11 mouse cellular contexts compared by ENCODE assay signal in genomic region chr9:115870168-115870567, GRCm38 (mm10). TPM values are rescaled to one million over a fixed set of nuclear protein-coding genes. Genes with fewer than 3 reads are reported as not detected.
DNase-seq lines count a peak whose midpoint lies in the region; TF ChIP-seq lines count a peak whose summit lies in the region.
"Had no signal": no experiment of that assay in that cellular context is flagged by ENCODE, and none has a peak within 500 bp of the region (broad histone marks: within the 10 kb centered on the region; RNA-seq: fewer than 3 reads in every experiment).

No protein-coding gene starts in this region.

- no peak for DNase-seq in gastrocnemius, adult 2 months
- DNase-seq in gastrocnemius, postnatal 10 days: no peak
- peak in 1 of 2 experiments; percentile 15 for DNase-seq in left cerebral cortex, adult 2 months (ENCODE audit: extremely low spot score in 1 of 2, low spot score in 2 of 2)
- DNase-seq in left cerebral cortex, adult 11 months (ENCODE audit: low spot score): no peak
- DNase-seq in thymus, postnatal 4 days: peak; percentile 37
- DNase-seq in thymus, postnatal 36 days: no peak
- DNase-seq in embryo, embryonic 11 days: no peak
- no peak for DNase-seq in testis, postnatal 14 days (ENCODE audit: low spot score)
- DNase-seq: heart, postnatal 36 days; kidney, adult 2 months had no signal

- no peak overlapping the region for H3K27ac ChIP-seq in gastrocnemius, adult 2 months
- no peak overlapping the region for H3K27ac ChIP-seq in left cerebral cortex, adult 2 months

- no peak overlapping the region for H3K4me3 ChIP-seq in gastrocnemius, adult 2 months
- H3K4me3 ChIP-seq in left cerebral cortex, adult 2 months: no peak overlapping the region
- H3K4me3 ChIP-seq: erythroblast, embryonic 14.5 days had no signal

- peak; percentile 26; the same call in 1 of the 2 replicates for TF ChIP-seq CTCF in gastrocnemius, adult 2 months (IDR thresholded peaks at IDR 0.05)
- peak; percentile 53 for TF ChIP-seq CTCF in left cerebral cortex, adult 2 months (IDR thresholded peaks at IDR 0.05)

- intact Hi-C loops in gastrocnemius, adult 2 months (cut with DNase I): no loop called here
- intact Hi-C loops in left cerebral cortex, adult 2 months (cut with DNase I): no loop called here

RNA-seq across cellular contexts. Expression of gene Gadl1, which starts 39.1 kb away (rescaled TPM):
- 10 to 100 TPM in 1 of 2 experiments, 1 to 10 TPM in 1; 3.0 to 11.2 TPM for total RNA-seq in gastrocnemius, adult 2 months (2021)
- total RNA-seq in gastrocnemius, postnatal 10 days (2021): 10 to 100 TPM; 33.7 to 41.2 TPM
- total RNA-seq in left cerebral cortex, adult 2 months (2021): under 1 TPM; 0.57 to 0.61 TPM
- total RNA-seq: heart, postnatal 36 days had no signal
